12 mouse cellular contexts compared by ENCODE assay signal in genomic region chr10:75173056-75173455, GRCm38 (mm10). TPM values are rescaled to one million over a fixed set of nuclear protein-coding genes. Genes with fewer than 3 reads are reported as not detected.
A peak's percentile ranks its signal among the peaks of the same experiment; 100 is the strongest.
DNase-seq lines count a peak whose midpoint lies in the region; ATAC-seq and TF ChIP-seq lines count a peak whose summit lies in the region.
"Had no signal": no experiment of that assay in that cellular context is flagged by ENCODE, and none has a peak within 500 bp of the region (broad histone marks: within the 10 kb centered on the region; RNA-seq: fewer than 3 reads in every experiment).

No protein-coding gene starts in this region.

- 80% methylated on average over 8 of the region's 8 CpGs for WGBS in hindbrain, embryonic 12.5 days
- 76% methylated on average over 8 of the region's 8 CpGs for WGBS in hindbrain, embryonic 16.5 days
- 69% methylated on average over 8 of the region's 8 CpGs for WGBS in intestine, postnatal 0 days
- WGBS in stomach, embryonic 15.5 days: 61% methylated on average over 8 of the region's 8 CpGs
- WGBS in forebrain, embryonic 13.5 days: 81% methylated on average over 8 of the region's 8 CpGs

- H3K36me3 ChIP-seq in hindbrain, embryonic 12.5 days: peaks cover 86% of the 10 kb centered on the region
- H3K36me3 ChIP-seq in hindbrain, embryonic 16.5 days (ENCODE audit: control insufficient read depth, insufficient read depth, low read length): peaks cover 27% of the 10 kb centered on the region
- H3K36me3 ChIP-seq in intestine, postnatal 0 days (ENCODE audit: control insufficient read depth, insufficient read depth): peaks cover 64% of the 10 kb centered on the region
- peaks cover 7% of the 10 kb centered on the region for H3K36me3 ChIP-seq in stomach, embryonic 15.5 days
- H3K36me3 ChIP-seq in forebrain, embryonic 13.5 days (ENCODE audit: poor library complexity, severe bottlenecking): peaks cover 90% of the 10 kb centered on the region

- H3K9ac ChIP-seq in hindbrain, embryonic 12.5 days: 0 out of 2 replicates have a peak overlapping the region, but pooled peaks have one; percentile 33
- no peak overlapping the region for H3K9ac ChIP-seq in hindbrain, embryonic 16.5 days (ENCODE audit: low read depth, low read length)
- H3K9ac ChIP-seq in intestine, postnatal 0 days (ENCODE audit: low read depth, low read length): no peak overlapping the region
- no peak overlapping the region for H3K9ac ChIP-seq in stomach, embryonic 15.5 days
- no peak overlapping the region; the same call in 1 of the 2 replicates for H3K9ac ChIP-seq in forebrain, embryonic 13.5 days
- H3K9ac ChIP-seq: forebrain, postnatal 0 days had no signal

- ATAC-seq in hindbrain, embryonic 12.5 days (ENCODE audit: low FRiP score): no peak
- ATAC-seq in hindbrain, embryonic 16.5 days: no peak
- no peak for ATAC-seq in intestine, postnatal 0 days
- no peak for ATAC-seq in stomach, embryonic 15.5 days (ENCODE audit: insufficient read depth, low FRiP score, low read depth)
- no peak for ATAC-seq in forebrain, embryonic 13.5 days
- ATAC-seq: forebrain, postnatal 0 days had no signal

- no peak overlapping the region for H3K4me3 ChIP-seq in hindbrain, embryonic 12.5 days
- H3K4me3 ChIP-seq in hindbrain, embryonic 16.5 days (ENCODE audit: low read length): no peak overlapping the region
- no peak overlapping the region for H3K4me3 ChIP-seq in intestine, postnatal 0 days (ENCODE audit: low read depth, low read length)
- H3K4me3 ChIP-seq in stomach, embryonic 15.5 days (replicated peaks): no peak overlapping the region
- H3K4me3 ChIP-seq in forebrain, embryonic 13.5 days: no peak overlapping the region
- H3K4me3 ChIP-seq: myocyte had no signal

- DNase-seq in lung, postnatal 10 days: peak; percentile 61
- no peak for DNase-seq in lung, postnatal 25 days (ENCODE audit: low spot score)
- DNase-seq: cerebellum, adult 18-20 months; forebrain, postnatal 0 days; left cerebral cortex, postnatal 4 days; thymus, postnatal 25 days had no signal

- no peaks in the 10 kb centered on the region for H3K27me3 ChIP-seq in hindbrain, embryonic 12.5 days
- H3K27me3 ChIP-seq in hindbrain, embryonic 16.5 days (replicated peaks; ENCODE audit: control insufficient read depth, insufficient read depth, low read length): no peaks in the 10 kb centered on the region
- no peaks in the 10 kb centered on the region for H3K27me3 ChIP-seq in intestine, postnatal 0 days (replicated peaks; ENCODE audit: control insufficient read depth, insufficient read depth, low read length)
- H3K27me3 ChIP-seq in stomach, embryonic 15.5 days (replicated peaks): no peaks in the 10 kb centered on the region
- no peaks in the 10 kb centered on the region for H3K27me3 ChIP-seq in forebrain, embryonic 13.5 days

- no peak overlapping the region for H3K4me2 ChIP-seq in hindbrain, embryonic 12.5 days (replicated peaks)
- no peak overlapping the region for H3K4me2 ChIP-seq in hindbrain, embryonic 16.5 days (ENCODE audit: low read length)
- no peak overlapping the region for H3K4me2 ChIP-seq in intestine, postnatal 0 days (replicated peaks; ENCODE audit: low read depth)
- no peak overlapping the region for H3K4me2 ChIP-seq in stomach, embryonic 15.5 days
- H3K4me2 ChIP-seq in forebrain, embryonic 13.5 days: no peak overlapping the region

- H3K27ac ChIP-seq in hindbrain, embryonic 12.5 days: peak overlapping the region; percentile 52
- no peak overlapping the region for H3K27ac ChIP-seq in hindbrain, embryonic 16.5 days (ENCODE audit: low read depth, low read length)
- H3K27ac ChIP-seq in intestine, postnatal 0 days (ENCODE audit: low read depth, low read length): peak overlapping the region; percentile 55; the same call in 1 of the 2 replicates
- H3K27ac ChIP-seq in stomach, embryonic 15.5 days: peak overlapping the region; percentile 24; the same call in 1 of the 2 replicates
- no peak overlapping the region for H3K27ac ChIP-seq in forebrain, embryonic 13.5 days

- H3K4me1 ChIP-seq in hindbrain, embryonic 12.5 days: no peaks in the 10 kb centered on the region
- no peaks in the 10 kb centered on the region for H3K4me1 ChIP-seq in hindbrain, embryonic 16.5 days (ENCODE audit: control insufficient read depth, insufficient read depth, low read depth, low read length)
- no peaks in the 10 kb centered on the region for H3K4me1 ChIP-seq in intestine, postnatal 0 days (replicated peaks; ENCODE audit: control insufficient read depth, insufficient read depth, low read length)
- no peaks in the 10 kb centered on the region for H3K4me1 ChIP-seq in stomach, embryonic 15.5 days
- H3K4me1 ChIP-seq in forebrain, embryonic 13.5 days: no peaks in the 10 kb centered on the region

- 0 out of 2 replicates have a peak, but pooled peaks have one; percentile 13 for TF ChIP-seq CTCF in intestine, postnatal 0 days (IDR thresholded peaks at IDR 0.05; ENCODE audit: low read depth)

- no peaks in the 10 kb centered on the region for H3K9me3 ChIP-seq in hindbrain, embryonic 12.5 days (replicated peaks)
- H3K9me3 ChIP-seq in hindbrain, embryonic 16.5 days (ENCODE audit: control insufficient read depth, low read length): no peaks in the 10 kb centered on the region
- no peaks in the 10 kb centered on the region for H3K9me3 ChIP-seq in intestine, postnatal 0 days (ENCODE audit: control insufficient read depth)
- H3K9me3 ChIP-seq in stomach, embryonic 15.5 days: no peaks in the 10 kb centered on the region
- no peaks in the 10 kb centered on the region for H3K9me3 ChIP-seq in forebrain, embryonic 13.5 days (replicated peaks)

RNA-seq across cellular contexts. Expression of gene Specc1l, which starts 38.8 kb away (rescaled TPM):
- polyA plus RNA-seq in hindbrain, embryonic 12.5 days (2016; fragmentation: Nextera tagmentation; extraction: Ambion mirVana): 51.4 and 54.6 TPM in 2 replicates
- polyA plus RNA-seq in hindbrain, embryonic 16.5 days (2015; fragmentation: Nextera tagmentation; extraction: Ambion mirVana): 24.7 and 29.6 TPM in 2 replicates
- 13.0 and 14.2 TPM in 2 replicates for polyA plus RNA-seq in intestine, postnatal 0 days (2015; fragmentation: Nextera tagmentation; extraction: Ambion mirVana)
- polyA plus RNA-seq in stomach, embryonic 15.5 days (2015; fragmentation: Nextera tagmentation; extraction: Ambion mirVana): 26.7 and 30.0 TPM in 2 replicates
- polyA plus RNA-seq in forebrain, embryonic 13.5 days (2015; fragmentation: Nextera tagmentation; extraction: Ambion mirVana): 35.4 and 39.6 TPM in 2 replicates

Comparison
In these comparisons a context has a peak if more than half of its experiments do, and no peak if none do; other contexts are left out.
1. H3K27ac ChIP-seq: peak in hindbrain, embryonic 12.5 days (single experiment), intestine, postnatal 0 days (single experiment) and stomach, embryonic 15.5 days (single experiment); none in hindbrain, embryonic 16.5 days (single experiment) and forebrain, embryonic 13.5 days (single experiment).